9 mouse cellular contexts compared by ENCODE assay signal in genomic region chr6:141447547-141447946, GRCm38 (mm10).
DNase-seq lines count a peak whose midpoint lies in the region; ATAC-seq and TF ChIP-seq lines count a peak whose summit lies in the region.
"Had no signal": no experiment of that assay in that cellular context is flagged by ENCODE, and none has a peak within 500 bp of the region (broad histone marks: within the 10 kb centered on the region; RNA-seq: fewer than 3 reads in every experiment).

No protein-coding gene starts in this region.

- H3K9me3 ChIP-seq in intestine, postnatal 0 days (ENCODE audit: control insufficient read depth): no peaks in the 10 kb centered on the region
- no peaks in the 10 kb centered on the region for H3K9me3 ChIP-seq in intestine, embryonic 16.5 days (ENCODE audit: control insufficient read depth, low read length)
- no peaks in the 10 kb centered on the region for H3K9me3 ChIP-seq in forebrain, postnatal 0 days (ENCODE audit: low read length)
- no peaks in the 10 kb centered on the region for H3K9me3 ChIP-seq in limb, embryonic 10.5 days (replicated peaks)
- H3K9me3 ChIP-seq: limb, embryonic 15.5 days had no signal

- 10% methylated on average over 3 of the region's 3 CpGs for whole genome bisulfite sequencing in intestine, postnatal 0 days
- WGBS in intestine, embryonic 16.5 days: 16% methylated on average over 3 of the region's 3 CpGs
- 11% methylated on average over 3 of the region's 3 CpGs for WGBS in cerebellum, adult 2 months
- 8% methylated on average over 3 of the region's 3 CpGs for WGBS in forebrain, postnatal 0 days
- 15% methylated on average over 3 of the region's 3 CpGs for WGBS in limb, embryonic 10.5 days

- H3K36me3 ChIP-seq in intestine, postnatal 0 days (ENCODE audit: control insufficient read depth, insufficient read depth): no peaks in the 10 kb centered on the region
- H3K36me3 ChIP-seq in intestine, embryonic 16.5 days (ENCODE audit: control insufficient read depth, insufficient read depth, low read length): no peaks in the 10 kb centered on the region
- no peaks in the 10 kb centered on the region for H3K36me3 ChIP-seq in forebrain, postnatal 0 days (ENCODE audit: insufficient read depth)
- no peaks in the 10 kb centered on the region for H3K36me3 ChIP-seq in limb, embryonic 10.5 days
- H3K36me3 ChIP-seq: limb, embryonic 15.5 days had no signal

- DNase-seq in cerebellum, adult 2 months: peak; percentile 50 to 59
- peak; percentile 84 for DNase-seq in forebrain, postnatal 0 days
- DNase-seq in kidney, adult 9 months: peak; percentile 55
- DNase-seq in limb, embryonic 10.5 days (ENCODE audit: low spot score): peak; percentile 68
- peak; percentile 73 for DNase-seq in ovary, postnatal 14 days (ENCODE audit: low spot score)
- DNase-seq in spleen, adult 12 weeks (ENCODE audit: low spot score): no peak

- no peak overlapping the region for H3K9ac ChIP-seq in intestine, postnatal 0 days (ENCODE audit: low read depth, low read length)
- H3K9ac ChIP-seq in intestine, embryonic 16.5 days (ENCODE audit: low read depth, low read length): no peak overlapping the region
- no peak overlapping the region for H3K9ac ChIP-seq in forebrain, postnatal 0 days
- H3K9ac ChIP-seq: limb, embryonic 15.5 days had no signal

- no peaks in the 10 kb centered on the region for H3K4me1 ChIP-seq in intestine, postnatal 0 days (replicated peaks; ENCODE audit: control insufficient read depth, insufficient read depth, low read length)
- H3K4me1 ChIP-seq in intestine, embryonic 16.5 days (ENCODE audit: control insufficient read depth, insufficient read depth, low read length): peaks cover 4% of the 10 kb centered on the region; the same call in 1 of the 2 replicates
- H3K4me1 ChIP-seq in cerebellum, adult 2 months (ENCODE audit: control insufficient read depth, insufficient read depth, low read length): no peaks in the 10 kb centered on the region
- H3K4me1 ChIP-seq in forebrain, postnatal 0 days (ENCODE audit: insufficient read depth): no peaks in the 10 kb centered on the region
- H3K4me1 ChIP-seq in limb, embryonic 10.5 days: peaks cover 5% of the 10 kb centered on the region; the same call in 1 of the 2 replicates
- H3K4me1 ChIP-seq: limb, embryonic 15.5 days had no signal

- H3K4me2 ChIP-seq in intestine, postnatal 0 days (replicated peaks; ENCODE audit: low read depth): no peak overlapping the region
- H3K4me2 ChIP-seq in intestine, embryonic 16.5 days (ENCODE audit: low read depth, low read length): no peak overlapping the region
- H3K4me2 ChIP-seq in forebrain, postnatal 0 days (ENCODE audit: low read depth): no peak overlapping the region
- H3K4me2 ChIP-seq: limb, embryonic 15.5 days had no signal

- TF ChIP-seq CTCF in intestine, postnatal 0 days (IDR thresholded peaks at IDR 0.05; ENCODE audit: low read depth): peak; percentile 86
- peak; percentile 69 for TF ChIP-seq CTCF in cerebellum, adult 2 months (IDR thresholded peaks at IDR 0.05; ENCODE audit: borderline replicate concordance, insufficient read depth, low read depth, low read length)
- TF ChIP-seq CTCF in forebrain, postnatal 0 days (IDR thresholded peaks at IDR 0.05; ENCODE audit: low read depth): peak; percentile 86

- no peaks in the 10 kb centered on the region for H3K27me3 ChIP-seq in intestine, postnatal 0 days (replicated peaks; ENCODE audit: control insufficient read depth, insufficient read depth, low read length)
- no peaks in the 10 kb centered on the region for H3K27me3 ChIP-seq in intestine, embryonic 16.5 days (replicated peaks; ENCODE audit: control insufficient read depth, insufficient read depth, low read length)
- no peaks in the 10 kb centered on the region for H3K27me3 ChIP-seq in cerebellum, adult 2 months (ENCODE audit: control insufficient read depth, insufficient read depth, low read length)
- H3K27me3 ChIP-seq in forebrain, postnatal 0 days (ENCODE audit: insufficient read depth, low read length): no peaks in the 10 kb centered on the region; the same call in 1 of the 2 replicates
- H3K27me3 ChIP-seq in limb, embryonic 10.5 days (ENCODE audit: low read depth, poor library complexity, severe bottlenecking): no peaks in the 10 kb centered on the region
- H3K27me3 ChIP-seq: limb, embryonic 15.5 days had no signal

- H3K27ac ChIP-seq in intestine, postnatal 0 days (ENCODE audit: low read depth, low read length): no peak overlapping the region
- H3K27ac ChIP-seq in intestine, embryonic 16.5 days (ENCODE audit: low read length): no peak overlapping the region
- no peak overlapping the region for H3K27ac ChIP-seq in cerebellum, adult 2 months (ENCODE audit: insufficient read depth, low read length)
- H3K27ac ChIP-seq in forebrain, postnatal 0 days (ENCODE audit: low read depth, low read length): no peak overlapping the region
- no peak overlapping the region for H3K27ac ChIP-seq in limb, embryonic 10.5 days
- H3K27ac ChIP-seq: limb, embryonic 15.5 days had no signal

- no peak for ATAC-seq in intestine, postnatal 0 days
- ATAC-seq in intestine, embryonic 16.5 days: no peak
- peak; percentile 69; the same call in 1 of the 2 replicates for ATAC-seq in forebrain, postnatal 0 days

- TF ChIP-seq POLR2A in cerebellum, adult 2 months (IDR thresholded peaks at IDR 0.05; ENCODE audit: borderline replicate concordance, insufficient read depth, low read length): no peak

- H3K4me3 ChIP-seq in intestine, postnatal 0 days (ENCODE audit: low read depth, low read length): no peak overlapping the region
- no peak overlapping the region for H3K4me3 ChIP-seq in intestine, embryonic 16.5 days (ENCODE audit: low read length)
- H3K4me3 ChIP-seq in cerebellum, adult 2 months (replicated peaks; ENCODE audit: insufficient read depth, low read depth, low read length): no peak overlapping the region
- H3K4me3 ChIP-seq in forebrain, postnatal 0 days (ENCODE audit: low read depth, low read length): no peak overlapping the region
- H3K4me3 ChIP-seq in limb, embryonic 10.5 days: no peak overlapping the region
- H3K4me3 ChIP-seq: limb, embryonic 15.5 days had no signal
